Mouse (Mus musculus) frontal cortex, adult 2 months (tissue): Measurements from ENCODE around the gene Ddx27. TPM values are rescaled to one million over a fixed set of nuclear protein-coding genes. Genes with fewer than 3 reads are reported as not detected.

Source experiments
- DNase-seq, 2 experiments: peaks; one replicate each; pipeline ENCODE4 v3.0.0; 2022; ENCODE audit warnings: low spot score in 1 of 2; ENCODE audit errors: extremely low spot score in 1 of 2
- polyA plus RNA-seq: library from polyadenylated mRNA; depleted of rRNA; stranded (reverse); fragments of >200 nt; gene quantifications from 2 replicates; pipeline ENCODE4 v1.2.3, GENCODE M21; 2012; rRNA removed

Gene Ddx27
- polyA plus RNA-seq, 1 experiment, result 42.6 TPM

DNA sequence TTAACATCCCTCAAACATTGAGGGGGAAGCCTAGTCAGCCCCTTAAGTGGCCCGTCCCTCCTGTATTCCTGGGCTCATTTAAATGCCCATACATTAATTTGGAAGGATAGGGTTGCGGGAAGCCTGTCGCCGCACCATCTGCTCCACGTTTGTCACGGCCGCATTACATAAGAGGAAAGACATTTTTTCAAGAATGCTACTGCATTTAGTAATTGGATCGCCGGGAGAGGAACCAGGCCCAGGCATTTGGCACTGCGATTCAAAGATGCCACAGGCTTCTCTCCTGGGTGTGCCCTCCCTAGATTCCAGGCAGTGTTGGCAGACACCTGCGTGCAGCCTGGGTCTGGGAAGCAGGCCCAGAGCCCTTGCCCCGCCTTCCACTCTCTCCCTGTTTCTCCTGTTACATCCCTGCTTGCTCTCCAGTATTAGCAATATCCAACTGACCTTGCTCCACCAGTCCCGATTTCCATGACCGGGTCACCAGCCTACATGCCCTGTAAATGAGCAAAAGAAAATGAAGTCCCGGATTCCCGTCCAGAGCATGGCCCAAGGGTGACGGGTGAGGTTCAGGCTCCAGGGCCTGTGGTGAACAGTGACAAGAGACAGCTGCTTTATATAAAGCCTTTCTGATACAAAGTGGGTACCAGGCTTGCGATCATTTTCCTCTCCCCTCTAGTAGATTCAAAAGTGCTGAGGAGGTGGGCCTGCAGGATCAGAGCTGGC, 64.7 kb downstream of the Ddx27 start:
- DNase-seq, result peak; percentile 83 to 87

DNA sequence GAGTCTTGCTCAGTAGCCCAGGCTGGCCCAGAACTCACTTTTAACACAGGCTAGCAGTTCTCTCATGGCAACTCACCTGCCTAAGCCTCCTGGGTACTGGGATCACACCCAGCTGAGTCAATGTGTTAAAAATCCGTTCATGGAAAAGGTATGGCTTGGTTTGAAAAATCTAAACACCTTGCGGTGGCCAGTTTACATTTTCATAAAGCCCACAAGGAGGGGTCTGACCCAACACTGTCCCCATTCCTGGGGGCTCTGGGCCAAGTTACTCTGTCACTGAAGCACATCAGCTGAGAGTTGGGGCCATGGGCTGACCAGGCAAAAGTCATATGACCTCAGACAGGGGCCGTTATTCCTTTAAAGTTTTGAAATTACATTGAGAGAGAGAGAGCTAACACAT, 65.4 kb downstream of the Ddx27 start:
- no peak for DNase-seq

DNA sequence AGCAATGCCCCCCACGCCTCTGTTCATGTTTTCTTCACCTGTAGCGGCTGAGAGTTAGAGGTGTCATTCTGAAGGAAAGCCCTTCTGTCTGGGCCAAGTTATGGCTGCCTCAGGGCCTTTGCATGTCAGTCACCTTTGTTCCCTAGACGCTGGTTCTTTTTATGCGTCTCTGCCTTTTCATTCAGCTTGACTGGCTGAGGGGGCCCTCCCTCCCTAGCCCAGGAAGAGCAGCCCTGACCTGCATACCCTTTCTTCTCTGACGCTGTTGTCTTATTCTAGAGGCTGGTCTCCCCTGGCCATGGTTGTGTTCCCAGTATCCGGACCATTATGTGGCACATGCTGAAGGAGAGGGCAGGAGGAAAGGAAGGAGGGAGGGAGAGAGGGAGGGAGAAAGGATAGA, 66.1 kb downstream of the Ddx27 start:
- DNase-seq, result no peak

DNA sequence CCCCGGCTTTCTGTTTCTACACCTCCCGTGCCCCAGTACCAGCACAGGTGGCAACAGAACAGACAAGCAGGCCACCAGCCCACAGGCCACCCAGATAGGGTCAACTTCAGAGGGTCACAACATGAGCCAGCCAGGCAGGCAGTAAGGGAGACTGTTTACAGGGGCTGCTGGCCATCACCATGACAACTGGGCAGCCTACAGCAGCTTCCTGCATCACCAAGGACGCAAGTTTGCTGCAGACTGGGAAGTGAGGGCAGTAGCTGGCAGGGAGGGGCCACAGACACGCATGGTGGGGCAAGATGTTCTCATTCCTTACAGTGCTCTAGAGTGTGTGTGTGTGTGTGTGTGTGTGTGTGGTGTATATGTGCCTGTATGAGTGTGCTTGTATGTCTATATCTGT, 66.6 kb downstream of the Ddx27 start:
- no peak for DNase-seq

Other genes starting within 250 kb of the Ddx27 start
- 6.3 and 6.5 TPM in 2 replicates for gene Trp53rkb, start 222.7 kb upstream of the Ddx27 start, polyA plus RNA-seq
- 22.6 and 25.8 TPM in 2 replicates for gene Arfgef2, start 209.6 kb upstream of the Ddx27 start, polyA plus RNA-seq
- 43.8 and 48.1 TPM in 2 replicates for gene Cse1l, start 109.2 kb upstream of the Ddx27 start, polyA plus RNA-seq
- gene Stau1, start 18.9 kb upstream of the Ddx27 start, polyA plus RNA-seq, result 54.9 and 57.5 TPM in 2 replicates
- 30.0 and 31.2 TPM in 2 replicates for gene Znfx1, start 47.8 kb downstream of the Ddx27 start, polyA plus RNA-seq
- gene Kcnb1, start 175.0 kb downstream of the Ddx27 start, polyA plus RNA-seq, result 58.2 and 58.9 TPM in 2 replicates
- 1.7 and 2.0 TPM in 2 replicates for gene Ptgis, start 225.4 kb downstream of the Ddx27 start, polyA plus RNA-seq